Mouse (Mus musculus): ENCODE measurements around the gene Mtmr12. TPM values are rescaled to one million over a fixed set of nuclear protein-coding genes. Genes with fewer than 3 reads are reported as not detected.

Mtmr12 gene
- polyA plus RNA-seq, 1 experiment from 2014 or later: 16.5 TPM

DNA sequence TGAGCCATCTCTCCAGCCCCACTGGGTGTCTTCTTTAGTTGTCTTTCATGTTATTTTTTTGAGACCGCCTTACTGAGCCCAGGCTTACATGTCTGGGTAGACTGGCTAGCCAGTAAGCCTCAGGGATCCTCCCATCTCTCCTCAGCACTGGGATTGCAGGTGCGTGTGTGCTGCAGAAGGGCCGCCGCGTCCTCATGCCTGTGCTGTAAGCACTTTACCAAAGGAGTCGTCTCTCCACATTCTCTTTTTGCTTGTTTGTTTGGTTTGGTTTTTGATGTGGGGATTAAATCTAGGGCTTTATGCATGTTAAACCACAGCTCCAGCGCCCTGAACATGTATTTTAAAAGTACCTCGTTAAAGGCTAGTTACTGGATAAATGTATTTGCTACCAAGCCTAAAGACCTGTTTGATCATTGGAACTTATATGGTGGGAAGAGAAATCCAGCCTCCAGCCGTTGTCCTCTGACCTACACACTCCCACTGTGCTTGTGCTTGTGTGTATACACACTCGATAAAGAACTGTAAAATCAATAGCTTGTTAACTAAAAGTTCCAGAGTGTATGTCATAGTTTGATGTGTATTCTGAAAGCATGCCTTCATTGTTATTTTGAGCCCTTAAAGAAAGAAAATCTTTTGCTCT is 24.9 kb downstream of the Mtmr12 start:
- Histone ChIP-seq H3K9me3 (ENCODE audit: control insufficient read depth, low read length) (no peaks in the 10 kb centered on the region), H3K27ac (ENCODE audit: low read depth, low read length) (no peak overlapping the region), H3K4me3 (ENCODE audit: low read depth, low read length) (no peak overlapping the region), H3K9ac (ENCODE audit: low read length) (no peak overlapping the region), H3K27me3 (ENCODE audit: control insufficient read depth, insufficient read depth, low read length) (no peaks in the 10 kb centered on the region), H3K36me3 (ENCODE audit: control insufficient read depth, insufficient read depth, low read length) (peaks cover 3% of the 10 kb centered on the region; the same call in 1 of the 2 replicates), H3K4me2 (no peak overlapping the region), H3K4me1 (ENCODE audit: control insufficient read depth, insufficient read depth, low read length) (no peaks in the 10 kb centered on the region)
- ATAC-seq (ENCODE audit: low FRiP score) (no peak), DNase-seq (ENCODE audit: low spot score, missing footprints) (peak; percentile 78)
- 79% methylated on average over 10 of the region's 10 CpGs for WGBS

DNA sequence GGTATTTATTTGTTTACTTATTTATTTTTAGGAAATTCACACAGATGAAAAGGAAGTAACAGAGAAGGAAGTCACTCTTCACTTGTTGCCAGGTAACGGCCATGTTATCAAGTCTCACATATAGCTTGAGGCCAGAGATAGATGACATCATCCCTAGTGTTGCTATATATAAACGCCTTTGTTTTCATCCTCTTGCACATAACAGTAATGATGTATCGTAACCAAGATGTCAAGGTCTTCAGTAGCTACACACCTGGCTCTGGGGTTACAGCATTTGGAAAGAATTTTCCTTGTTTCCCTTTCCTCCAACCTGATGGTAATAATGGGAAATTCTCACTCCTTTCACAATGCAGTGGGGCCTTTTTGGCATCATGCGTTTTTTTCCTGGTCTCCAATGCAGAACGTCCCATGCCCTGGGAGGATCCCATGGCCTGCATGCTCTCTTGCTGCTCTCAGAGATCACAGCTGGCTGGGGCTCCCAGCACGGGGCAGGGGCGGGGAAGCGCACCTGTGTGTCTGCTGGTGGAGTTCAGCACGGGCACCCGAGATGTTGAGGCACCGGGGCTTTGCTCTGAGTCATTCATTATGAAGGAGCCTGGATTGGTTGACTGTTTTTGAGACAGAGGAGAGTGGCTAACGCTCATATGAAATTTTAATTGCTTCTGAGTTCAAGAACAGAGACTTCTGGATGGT is 25.6 kb downstream of the Mtmr12 start:
- Histone ChIP-seq H3K4me1 (ENCODE audit: control insufficient read depth, insufficient read depth, low read length) (no peaks in the 10 kb centered on the region), H3K4me2 (no peak overlapping the region), H3K36me3 (ENCODE audit: control insufficient read depth, insufficient read depth, low read length) (peaks cover 3% of the 10 kb centered on the region; the same call in 1 of the 2 replicates), H3K27ac (ENCODE audit: low read depth, low read length) (no peak overlapping the region), H3K9ac (ENCODE audit: low read length) (no peak overlapping the region), H3K27me3 (ENCODE audit: control insufficient read depth, insufficient read depth, low read length) (no peaks in the 10 kb centered on the region), H3K4me3 (ENCODE audit: low read depth, low read length) (no peak overlapping the region), H3K9me3 (ENCODE audit: control insufficient read depth, low read length) (no peaks in the 10 kb centered on the region)
- DNase-seq (ENCODE audit: low spot score, missing footprints): peak; percentile 78
- WGBS: 68% methylated on average over 12 of the region's 12 CpGs
- no peak for ATAC-seq (ENCODE audit: low FRiP score)

DNA sequence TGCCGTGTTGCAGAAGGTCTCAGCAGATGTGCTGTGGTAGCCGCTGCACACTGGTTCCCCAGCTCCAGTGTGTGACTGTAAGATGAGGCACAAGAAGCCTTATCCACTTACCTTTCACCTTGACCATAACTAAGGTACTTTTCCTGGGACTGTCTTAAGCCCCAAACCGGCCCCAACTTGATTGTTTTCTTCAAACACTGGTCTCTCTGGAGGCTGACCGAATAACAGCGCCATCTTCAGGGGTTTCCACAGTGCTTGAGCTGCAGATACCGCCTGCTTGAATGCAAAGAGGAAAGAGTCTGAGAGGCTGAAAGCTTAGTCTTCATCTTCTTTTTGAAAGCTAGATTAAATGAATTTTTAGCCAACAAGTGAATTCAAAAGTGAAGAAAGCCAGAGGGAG is 26.6 kb downstream of the Mtmr12 start:
- 82% methylated on average over 6 of the region's 6 CpGs for WGBS
- Histone ChIP-seq H3K9ac (ENCODE audit: low read length) (no peak overlapping the region), H3K36me3 (ENCODE audit: control insufficient read depth, insufficient read depth, low read length) (peaks cover 3% of the 10 kb centered on the region), H3K4me3 (ENCODE audit: low read depth, low read length) (no peak overlapping the region), H3K27me3 (ENCODE audit: control insufficient read depth, insufficient read depth, low read length) (no peaks in the 10 kb centered on the region), H3K4me2 (no peak overlapping the region), H3K27ac (ENCODE audit: low read depth, low read length) (no peak overlapping the region), H3K9me3 (ENCODE audit: control insufficient read depth, low read length) (no peaks in the 10 kb centered on the region), H3K4me1 (ENCODE audit: control insufficient read depth, insufficient read depth, low read length) (no peaks in the 10 kb centered on the region)
- no peak for ATAC-seq (ENCODE audit: low FRiP score)
- peak; percentile 71 for DNase-seq (ENCODE audit: low spot score, missing footprints)

DNA sequence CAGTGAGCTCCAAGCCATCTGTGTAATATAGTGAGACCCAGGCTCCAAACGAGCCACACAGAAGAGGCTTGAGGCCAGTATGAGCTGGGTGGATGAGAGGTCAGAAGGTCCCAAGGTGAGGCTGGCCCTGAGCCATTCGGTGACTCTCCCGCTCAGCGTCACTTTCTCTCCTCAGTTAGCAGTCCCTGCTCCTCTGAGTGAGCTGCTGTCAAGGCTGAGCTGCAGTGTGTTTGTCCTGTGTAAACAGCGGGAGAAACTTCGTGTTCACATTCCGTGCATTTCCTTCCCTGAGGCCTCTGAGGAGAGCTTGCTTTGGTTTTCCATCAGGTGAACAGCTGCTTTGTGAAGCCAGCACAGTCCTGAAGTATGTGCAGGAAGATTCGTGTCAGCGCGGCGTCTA is 27.6 kb downstream of the Mtmr12 start:
- 83% methylated on average over 11 of the region's 11 CpGs for WGBS
- DNase-seq (ENCODE audit: low spot score, missing footprints): peak; percentile 69
- Histone ChIP-seq H3K27ac (ENCODE audit: low read depth, low read length) (no peak overlapping the region), H3K9me3 (ENCODE audit: control insufficient read depth, low read length) (no peaks in the 10 kb centered on the region), H3K4me3 (ENCODE audit: low read depth, low read length) (no peak overlapping the region), H3K4me2 (no peak overlapping the region), H3K4me1 (ENCODE audit: control insufficient read depth, insufficient read depth, low read length) (no peaks in the 10 kb centered on the region), H3K9ac (ENCODE audit: low read length) (no peak overlapping the region), H3K27me3 (ENCODE audit: control insufficient read depth, insufficient read depth, low read length) (no peaks in the 10 kb centered on the region), H3K36me3 (ENCODE audit: control insufficient read depth, insufficient read depth, low read length) (peaks cover 3% of the 10 kb centered on the region)
- no peak for ATAC-seq (ENCODE audit: low FRiP score)

DNA sequence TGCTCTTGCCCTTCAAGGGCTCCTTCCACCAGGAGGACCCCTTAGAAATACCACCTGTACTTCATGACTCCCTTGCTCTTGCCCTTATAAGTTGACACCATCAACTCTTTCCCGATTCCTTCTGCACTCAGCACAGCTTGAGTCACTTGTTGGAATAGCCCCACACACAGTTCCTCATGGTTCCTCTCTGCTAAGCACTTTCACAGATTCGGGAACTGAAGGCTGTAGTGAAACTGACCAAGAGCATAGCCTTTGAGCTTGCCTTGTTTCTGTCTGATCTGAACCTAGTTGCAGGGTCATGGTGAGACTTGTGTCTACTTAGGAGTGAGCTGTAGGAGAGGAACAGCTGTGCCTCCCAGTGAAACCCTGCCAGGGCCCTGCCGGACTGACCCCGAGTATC is 28.2 kb downstream of the Mtmr12 start:
- Histone ChIP-seq H3K4me1 (ENCODE audit: control insufficient read depth, insufficient read depth, low read length) (no peaks in the 10 kb centered on the region), H3K9me3 (ENCODE audit: control insufficient read depth, low read length) (no peaks in the 10 kb centered on the region), H3K36me3 (ENCODE audit: control insufficient read depth, insufficient read depth, low read length) (peaks cover 3% of the 10 kb centered on the region), H3K4me3 (ENCODE audit: low read depth, low read length) (no peak overlapping the region), H3K9ac (ENCODE audit: low read length) (no peak overlapping the region), H3K27ac (ENCODE audit: low read depth, low read length) (no peak overlapping the region), H3K27me3 (ENCODE audit: control insufficient read depth, insufficient read depth, low read length) (no peaks in the 10 kb centered on the region), H3K4me2 (no peak overlapping the region)
- 90% methylated on average over 4 of the region's 4 CpGs for WGBS
- DNase-seq (ENCODE audit: low spot score, missing footprints) (peak; percentile 28), ATAC-seq (ENCODE audit: low FRiP score) (no peak)

DNA sequence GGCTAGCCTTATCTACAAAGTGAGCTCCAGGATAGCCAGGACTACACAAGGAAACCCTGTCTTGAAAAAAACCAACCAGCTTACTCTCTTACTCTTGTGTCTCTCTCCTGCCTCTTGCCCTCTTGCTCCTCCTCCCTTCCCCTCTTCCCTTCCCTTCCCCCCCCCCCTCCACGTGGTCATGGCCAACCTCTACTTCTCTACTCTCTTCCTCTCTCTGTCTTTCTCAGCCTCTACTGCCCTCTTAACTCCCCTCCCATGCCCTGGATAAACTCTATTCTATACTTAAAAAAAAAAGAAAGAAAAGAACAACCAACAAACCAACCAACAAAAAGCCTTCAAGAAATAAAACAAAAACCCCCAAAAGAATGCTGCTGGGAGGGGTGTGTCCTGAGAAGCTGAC is 30.7 kb downstream of the Mtmr12 start:
- ATAC-seq (ENCODE audit: low FRiP score): no peak
- H3K9ac ChIP-seq (ENCODE audit: low read length): no peak overlapping the region
- 23% methylated on average over 1 of the region's 1 CpGs for WGBS
- H3K4me2 ChIP-seq: no peak overlapping the region
- H3K4me1 ChIP-seq (ENCODE audit: control insufficient read depth, insufficient read depth, low read length): no peaks in the 10 kb centered on the region
- H3K27ac ChIP-seq (ENCODE audit: low read depth, low read length): no peak overlapping the region
- peaks cover 5% of the 10 kb centered on the region for H3K36me3 ChIP-seq (ENCODE audit: control insufficient read depth, insufficient read depth, low read length)
- H3K4me3 ChIP-seq (ENCODE audit: low read depth, low read length): no peak overlapping the region
- no peaks in the 10 kb centered on the region for H3K27me3 ChIP-seq (ENCODE audit: control insufficient read depth, insufficient read depth, low read length)
- H3K9me3 ChIP-seq (ENCODE audit: control insufficient read depth, low read length): no peaks in the 10 kb centered on the region
- DNase-seq (ENCODE audit: low spot score, missing footprints): no peak

DNA sequence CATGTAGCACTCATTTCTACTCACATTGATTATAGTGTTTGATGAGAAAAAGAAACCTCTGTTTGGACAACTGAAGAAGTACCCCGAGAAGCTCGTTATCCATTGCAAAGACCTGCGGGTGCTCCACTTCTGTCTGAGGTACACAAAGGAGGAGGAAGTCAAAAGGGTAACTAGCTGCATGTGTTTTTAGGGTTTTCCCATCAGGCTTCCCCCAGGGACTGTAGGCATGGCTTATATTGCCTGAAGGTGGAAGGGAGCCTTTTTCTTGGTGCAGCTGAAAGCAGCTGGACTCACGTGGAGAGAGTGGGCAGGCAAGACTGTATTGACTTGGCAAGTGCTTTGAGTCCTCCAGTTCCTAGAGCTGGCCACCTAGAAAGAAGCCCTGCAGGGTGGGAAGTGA is 31.2 kb downstream of the Mtmr12 start:
- Histone ChIP-seq H3K9me3 (ENCODE audit: control insufficient read depth, low read length) (no peaks in the 10 kb centered on the region), H3K4me1 (ENCODE audit: control insufficient read depth, insufficient read depth, low read length) (no peaks in the 10 kb centered on the region), H3K27me3 (ENCODE audit: control insufficient read depth, insufficient read depth, low read length) (no peaks in the 10 kb centered on the region), H3K4me3 (ENCODE audit: low read depth, low read length) (no peak overlapping the region), H3K27ac (ENCODE audit: low read depth, low read length) (no peak overlapping the region), H3K9ac (ENCODE audit: low read length) (no peak overlapping the region), H3K36me3 (ENCODE audit: control insufficient read depth, insufficient read depth, low read length) (peaks cover 5% of the 10 kb centered on the region), H3K4me2 (no peak overlapping the region)
- DNase-seq (ENCODE audit: low spot score, missing footprints) (peak; percentile 67), ATAC-seq (ENCODE audit: low FRiP score) (no peak)
- WGBS: 81% methylated on average over 4 of the region's 4 CpGs

DNA sequence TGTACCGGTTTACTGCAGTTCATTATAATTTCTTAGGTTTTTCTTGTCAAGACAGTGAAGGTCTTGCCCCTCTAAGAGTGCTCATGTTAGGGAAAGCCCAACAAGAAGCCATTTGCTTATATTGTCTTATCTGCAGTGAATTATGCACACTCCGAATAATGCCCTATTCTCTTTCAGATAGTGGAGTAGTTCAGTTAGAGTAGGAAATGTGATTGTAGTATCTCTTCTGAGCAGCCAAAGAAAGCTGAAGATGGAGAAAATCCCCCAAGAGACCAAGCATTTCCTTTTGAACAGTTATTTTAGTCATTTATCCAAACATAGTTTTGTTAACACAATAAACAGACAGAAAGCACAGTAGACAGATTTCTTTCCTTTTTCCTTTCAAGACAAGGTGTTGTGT is 32.1 kb downstream of the Mtmr12 start:
- Histone ChIP-seq H3K27ac (ENCODE audit: low read depth, low read length) (no peak overlapping the region), H3K9ac (ENCODE audit: low read length) (no peak overlapping the region), H3K27me3 (ENCODE audit: control insufficient read depth, insufficient read depth, low read length) (no peaks in the 10 kb centered on the region), H3K4me1 (ENCODE audit: control insufficient read depth, insufficient read depth, low read length) (no peaks in the 10 kb centered on the region), H3K9me3 (ENCODE audit: control insufficient read depth, low read length) (no peaks in the 10 kb centered on the region), H3K36me3 (ENCODE audit: control insufficient read depth, insufficient read depth, low read length) (peaks cover 5% of the 10 kb centered on the region), H3K4me2 (no peak overlapping the region), H3K4me3 (ENCODE audit: low read depth, low read length) (no peak overlapping the region)
- 88% methylated on average over 2 of the region's 2 CpGs for WGBS
- no peak for ATAC-seq (ENCODE audit: low FRiP score)
- peak; percentile 49 for DNase-seq (ENCODE audit: low spot score, missing footprints)

DNA sequence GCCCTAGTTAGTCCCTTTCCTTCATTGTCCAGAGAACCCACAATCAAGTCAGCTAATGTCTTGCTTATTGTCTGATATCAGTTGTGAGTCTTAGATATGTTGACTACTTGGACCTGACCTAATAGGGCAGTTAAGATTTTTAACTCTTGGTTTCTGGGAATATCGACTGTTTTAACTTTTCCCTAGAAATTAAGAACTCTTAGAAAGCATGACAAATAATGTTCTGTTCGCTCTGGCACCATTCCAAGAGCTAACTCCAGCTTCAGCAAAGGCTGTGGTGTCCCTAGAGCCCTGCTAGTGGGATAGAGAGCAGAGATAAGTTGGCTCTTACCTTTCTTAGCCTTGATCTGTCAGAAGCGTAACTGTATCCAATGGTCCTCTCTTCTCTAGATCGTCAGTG is 32.7 kb downstream of the Mtmr12 start:
- peak; percentile 67 for DNase-seq (ENCODE audit: low spot score, missing footprints)
- Histone ChIP-seq H3K4me3 (ENCODE audit: low read depth, low read length) (no peak overlapping the region), H3K27ac (ENCODE audit: low read depth, low read length) (no peak overlapping the region), H3K9ac (ENCODE audit: low read length) (no peak overlapping the region), H3K4me1 (ENCODE audit: control insufficient read depth, insufficient read depth, low read length) (no peaks in the 10 kb centered on the region), H3K27me3 (ENCODE audit: control insufficient read depth, insufficient read depth, low read length) (no peaks in the 10 kb centered on the region), H3K36me3 (ENCODE audit: control insufficient read depth, insufficient read depth, low read length) (peaks cover 5% of the 10 kb centered on the region), H3K9me3 (ENCODE audit: control insufficient read depth, low read length) (no peaks in the 10 kb centered on the region), H3K4me2 (no peak overlapping the region)
- no peak for ATAC-seq (ENCODE audit: low FRiP score)
- 89% methylated on average over 4 of the region's 4 CpGs for WGBS
